Mouse (Mus musculus) A20 (cell line): ENCODE measurements around the gene Cxcr6.

Experiments used
- DNase-seq: peaks from one replicate; pipeline ENCODE4 v3.0.0-alpha.2; 2011; ENCODE audit warnings: low read depth, low spot score

Gene Cxcr6

GRCm38 (mm10) chr9:123818601-123819000 is 12.3 kb downstream of the Cxcr6 start:
- DNase-seq = no peak

GRCm38 (mm10) chr9:123826631-123827030 is 20.4 kb downstream of the Cxcr6 start:
- DNase-seq = no peak

GRCm38 (mm10) chr9:123828916-123829315 is 22.6 kb downstream of the Cxcr6 start:
- DNase-seq = no peak

DNA sequence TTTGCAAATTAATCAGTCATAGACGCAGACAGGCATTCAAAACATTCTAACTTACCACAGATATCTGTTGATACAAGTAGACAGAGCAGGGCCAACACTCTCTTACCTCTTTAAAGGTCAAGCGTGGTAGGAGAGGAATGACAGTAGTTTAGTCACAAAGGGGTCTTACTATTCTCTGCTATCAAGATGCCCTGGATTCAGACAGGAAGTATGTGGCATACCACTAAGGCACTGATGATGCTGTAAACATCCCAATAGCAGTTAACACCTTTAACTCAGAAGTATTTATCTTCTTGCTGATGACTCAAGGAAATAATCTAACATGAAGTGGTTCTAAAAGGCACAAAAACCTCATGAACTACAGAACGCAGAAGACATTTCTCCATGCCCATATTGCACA is 29.6 kb downstream of the Cxcr6 start:
- DNase-seq = no peak

- no peak for DNase-seq
Observed at GRCm38 (mm10) chr9:123840243-123840642, 34.0 kb downstream of the Cxcr6 start.

DNA sequence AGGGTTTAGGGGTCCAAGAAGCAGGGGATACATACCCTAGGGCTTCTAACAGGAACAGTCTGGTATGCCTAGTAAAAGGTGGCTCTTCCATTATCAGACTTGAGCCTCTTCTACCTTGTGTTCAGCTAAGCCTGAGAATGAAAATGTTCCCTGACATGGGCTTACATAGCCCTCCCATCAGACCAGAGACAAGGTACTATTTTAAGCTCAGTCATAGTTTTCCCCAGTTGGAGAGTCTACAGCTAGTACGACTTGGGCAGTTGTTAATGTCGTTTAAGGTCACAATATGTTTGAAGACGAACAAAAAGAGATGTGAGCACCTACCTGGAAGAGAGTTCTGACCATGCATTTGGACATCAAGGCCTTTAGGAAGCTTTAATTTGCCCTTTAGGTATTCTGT is 38.2 kb downstream of the Cxcr6 start:
- DNase-seq = no peak

GRCm38 (mm10) chr9:123845120-123845519 is 38.8 kb downstream of the Cxcr6 start:
- DNase-seq = peak; percentile 45

DNA sequence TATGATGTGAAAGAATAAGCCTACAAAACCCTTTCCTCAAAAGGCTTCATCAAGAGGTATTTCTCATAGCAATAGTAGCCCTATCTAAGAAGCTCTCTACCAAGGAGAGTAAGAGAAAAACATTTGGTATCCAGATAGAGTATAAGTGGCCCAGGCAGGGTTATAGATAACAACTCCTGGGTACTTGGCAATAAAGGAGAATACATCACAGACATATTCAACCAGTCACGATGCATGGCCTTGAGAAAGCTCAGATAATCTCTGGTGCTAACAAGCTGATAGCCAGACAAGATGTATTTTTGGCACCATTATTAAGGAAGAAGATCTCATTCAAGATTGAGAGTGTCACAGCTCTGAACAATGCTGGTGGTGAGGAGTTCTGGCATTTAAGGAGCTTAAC is 40.2 kb downstream of the Cxcr6 start:
- DNase-seq = no peak

GRCm38 (mm10) chr9:123849976-123850695 is 43.9 kb downstream of the Cxcr6 start:
- DNase-seq = peak; percentile 50

GRCm38 (mm10) chr9:123850705-123851061 is 44.4 kb downstream of the Cxcr6 start:
- DNase-seq = no peak

DNA sequence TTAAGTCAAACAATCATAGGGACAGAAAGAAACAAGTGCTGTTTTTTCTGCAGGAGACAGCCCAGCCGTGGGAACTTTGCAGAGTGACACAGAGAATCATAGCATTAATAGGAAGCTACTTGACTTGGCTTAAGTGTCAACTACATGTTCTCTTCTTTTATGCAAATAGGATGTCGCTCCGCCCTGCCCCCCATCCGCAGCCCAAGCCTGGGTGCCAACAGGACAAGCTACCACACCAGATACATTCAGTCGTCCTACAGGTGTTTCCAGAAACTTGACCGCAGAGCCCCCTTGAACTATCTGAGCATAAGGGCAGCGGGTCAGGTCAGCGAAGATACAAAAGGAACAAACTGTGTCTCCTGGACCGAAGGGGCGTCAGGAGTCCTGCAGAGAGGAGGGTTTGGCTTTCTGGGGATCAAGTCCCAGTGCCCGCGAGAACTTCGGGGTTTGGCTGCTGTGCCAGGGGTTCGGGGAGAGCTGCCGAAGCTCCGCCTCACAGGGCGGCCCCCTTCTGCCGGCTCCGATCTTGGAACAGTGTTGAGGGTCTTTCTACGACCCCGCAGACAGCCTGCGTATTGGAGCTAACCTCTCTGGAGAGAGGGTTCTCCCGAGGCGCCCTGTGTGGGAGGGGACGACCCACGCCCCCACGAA is 44.9 kb downstream of the Cxcr6 start:
- DNase-seq = peak; percentile 98

DNA sequence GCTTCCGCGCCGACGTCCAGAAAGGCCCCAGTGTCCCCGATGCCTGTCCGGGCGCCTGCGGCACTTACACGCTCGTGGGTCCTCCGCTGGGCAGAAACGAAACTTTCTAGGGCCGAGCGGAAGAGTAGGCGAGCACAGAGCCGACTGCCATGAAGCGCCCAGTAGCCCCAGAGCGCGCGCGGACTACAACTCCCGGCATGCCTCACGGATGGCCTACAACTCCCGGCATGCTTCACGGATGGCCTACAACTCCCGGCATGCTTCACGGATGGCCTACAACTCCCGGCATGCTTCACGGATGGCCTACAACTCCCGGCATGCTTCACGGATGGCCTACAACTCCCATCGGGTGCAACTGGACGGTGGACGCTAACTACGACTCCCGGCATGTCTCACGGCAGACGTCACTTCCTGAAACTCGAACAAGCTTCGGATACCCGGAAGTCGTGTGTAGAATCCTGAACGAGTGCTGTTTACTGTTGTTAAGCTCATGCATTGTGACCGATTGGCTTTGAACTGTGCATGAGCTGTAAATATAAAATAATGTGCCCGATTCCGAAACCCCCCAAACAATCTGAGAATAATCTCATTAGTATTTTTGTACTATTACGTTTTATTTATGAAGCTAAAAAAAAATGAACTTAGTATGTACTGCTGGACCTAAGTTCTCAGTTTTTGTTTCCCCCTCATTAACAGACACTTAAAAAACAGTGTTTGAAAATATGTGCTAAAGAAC is 45.6 kb downstream of the Cxcr6 start, which contains the start of gene Fyco1:
Gene Fyco1, minus strand, starts transcription at position 187 of the 736 bp plus-strand sequence.
- DNase-seq = peak; percentile 95

DNA sequence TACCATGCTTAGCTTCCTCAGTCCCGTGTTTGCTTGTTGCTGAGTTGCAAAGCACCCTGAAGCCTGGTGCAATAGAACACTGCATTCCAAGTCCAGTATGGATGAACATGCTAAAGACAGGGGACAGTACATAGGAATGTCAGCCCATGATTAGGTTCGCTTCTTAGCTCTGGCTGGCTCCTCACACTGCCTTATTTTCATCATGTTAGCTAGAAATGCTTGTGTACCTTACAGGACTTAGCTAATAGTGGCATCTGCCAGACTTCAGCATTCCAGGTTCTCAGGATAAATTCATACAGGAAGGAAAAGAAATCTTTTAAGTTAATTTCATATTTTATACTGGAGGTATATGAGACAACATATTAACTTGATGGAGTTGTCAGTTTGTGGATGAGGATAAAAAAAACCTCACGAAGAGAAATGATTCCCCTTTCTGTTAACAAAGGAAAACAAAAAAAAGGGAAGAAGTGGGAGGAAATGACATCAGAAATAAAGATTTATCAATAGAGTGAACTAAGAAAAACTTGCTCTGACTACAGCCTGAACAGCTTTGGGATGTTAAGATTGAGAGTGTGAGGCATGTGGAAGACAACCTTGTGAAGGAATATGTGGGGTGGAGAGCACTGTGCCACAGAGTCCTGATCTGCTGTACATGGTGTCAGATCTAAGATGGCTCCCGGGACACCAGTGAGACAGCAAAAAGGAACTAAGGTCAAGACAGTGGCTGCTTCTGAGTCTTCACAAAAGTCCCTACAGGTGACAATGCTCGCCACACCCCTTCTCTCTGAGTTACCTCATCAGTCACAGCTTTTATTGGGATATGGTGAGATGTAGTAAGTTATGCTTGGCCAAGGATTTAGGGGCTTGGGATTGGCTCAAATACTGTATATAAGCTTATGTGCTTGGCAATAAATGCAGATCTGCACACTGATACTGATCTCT is 46.4 kb downstream of the Cxcr6 start:
- DNase-seq = peak; percentile 43

- DNase-seq = peak; percentile 55
Observed at GRCm38 (mm10) chr9:123856836-123857235, 50.6 kb downstream of the Cxcr6 start.
